Mouse (Mus musculus) midbrain, embryonic 11.5 days (tissue): ENCODE data around the gene Snph. TPM values are rescaled to one million over a fixed set of nuclear protein-coding genes. Genes with fewer than 3 reads are reported as not detected.

Source experiments
- ATAC-seq: fragments of 200-750 bp; cut with Nextera tagmentation; 2 replicates; pipeline ENCODE4 v1.8.0; 2017; ENCODE audit warnings: moderate TSS enrichment, moderate library complexity; ENCODE audit not compliant: low FRiP score
- DNase-seq: peaks from one replicate; pipeline ENCODE4 v3.0.0; 2015; ENCODE audit warnings: low spot score; ENCODE audit errors: missing footprints
- H3K27ac ChIP-seq: fragments of 300-500 bp; sonication (generic); 2 replicates; pipeline ENCODE4 v1.5.1; 2014; ENCODE audit warnings: low read depth, low read length
- H3K27me3 ChIP-seq: fragments of 300-500 bp; sonication (generic); 2 replicates; pipeline ENCODE4 v1.6.1; 2014; ENCODE audit warnings: mild to moderate bottlenecking, low read length, moderate library complexity, mixed read lengths; ENCODE audit not compliant: control insufficient read depth, insufficient read depth
- H3K36me3 ChIP-seq: fragments of 300-500 bp; sonication (generic); 2 replicates; pipeline ENCODE4 v1.6.1; 2014; ENCODE audit warnings: mild to moderate bottlenecking, low read length, moderate library complexity, mixed read lengths; ENCODE audit not compliant: control insufficient read depth, insufficient read depth
- H3K4me1 ChIP-seq: fragments of 300-500 bp; sonication (generic); 2 replicates; pipeline ENCODE4 v1.6.1; 2014; ENCODE audit warnings: low read length; ENCODE audit not compliant: control insufficient read depth, insufficient read depth
- H3K4me2 ChIP-seq: fragments of 300-500 bp; sonication (generic); 2 replicates; pipeline ENCODE4 v1.6.1; 2014; ENCODE audit warnings: mild to moderate bottlenecking, moderate library complexity
- H3K4me3 ChIP-seq: fragments of 300-500 bp; sonication (generic); 2 replicates; pipeline ENCODE4 v1.5.1; 2014; ENCODE audit warnings: low read depth, low read length
- H3K9ac ChIP-seq: fragments of 300-500 bp; sonication (generic); 2 replicates; pipeline ENCODE4 v1.6.1; 2014; ENCODE audit warnings: low read length
- H3K9me3 ChIP-seq: fragments of 300-500 bp; sonication (generic); 2 replicates; pipeline ENCODE4 v1.6.1; 2016; ENCODE audit warnings: low read length; ENCODE audit not compliant: control insufficient read depth
- WGBS: fragments of 180-500 bp; shearing (Covaris S2); extraction: QIAGEN DNeasy Blood & Tissue Kit; methylation state at CpG from one replicate; pipeline ENCODE4 v1.1.7; 2014; 5-methylcytosine and 5-hydroxymethylcytosine counted together
- polyA plus RNA-seq: library from polyadenylated mRNA; unstranded; fragments of >200 nt; fragmentation: Nextera tagmentation; extraction: Ambion mirVana; gene quantifications from 2 replicates; pipeline ENCODE4 v1.2.1, GENCODE M21; 2014

Snph gene
- polyA plus RNA-seq, 1 experiment from 2014 or later: 1.9 TPM

- 43% methylated on average over 1 of the region's 1 CpGs for WGBS
- Histone ChIP-seq H3K4me3 (no peak overlapping the region), H3K4me1 (peaks cover 6% of the 10 kb centered on the region), H3K27me3 (no peaks in the 10 kb centered on the region), H3K36me3 (no peaks in the 10 kb centered on the region), H3K9ac (no peak overlapping the region), H3K9me3 (no peaks in the 10 kb centered on the region), H3K4me2 (no peak overlapping the region), H3K27ac (no peak overlapping the region)
- DNase-seq: no peak
- ATAC-seq: no peak
These were observed 51.4 kb downstream of the Snph start for GRCm38 (mm10) chr2:151580945-151581344.

- 83% methylated on average over 4 of the region's 4 CpGs for WGBS
- ATAC-seq: no peak
These were observed 53.2 kb downstream of the Snph start for GRCm38 (mm10) chr2:151579183-151579582.

DNA sequence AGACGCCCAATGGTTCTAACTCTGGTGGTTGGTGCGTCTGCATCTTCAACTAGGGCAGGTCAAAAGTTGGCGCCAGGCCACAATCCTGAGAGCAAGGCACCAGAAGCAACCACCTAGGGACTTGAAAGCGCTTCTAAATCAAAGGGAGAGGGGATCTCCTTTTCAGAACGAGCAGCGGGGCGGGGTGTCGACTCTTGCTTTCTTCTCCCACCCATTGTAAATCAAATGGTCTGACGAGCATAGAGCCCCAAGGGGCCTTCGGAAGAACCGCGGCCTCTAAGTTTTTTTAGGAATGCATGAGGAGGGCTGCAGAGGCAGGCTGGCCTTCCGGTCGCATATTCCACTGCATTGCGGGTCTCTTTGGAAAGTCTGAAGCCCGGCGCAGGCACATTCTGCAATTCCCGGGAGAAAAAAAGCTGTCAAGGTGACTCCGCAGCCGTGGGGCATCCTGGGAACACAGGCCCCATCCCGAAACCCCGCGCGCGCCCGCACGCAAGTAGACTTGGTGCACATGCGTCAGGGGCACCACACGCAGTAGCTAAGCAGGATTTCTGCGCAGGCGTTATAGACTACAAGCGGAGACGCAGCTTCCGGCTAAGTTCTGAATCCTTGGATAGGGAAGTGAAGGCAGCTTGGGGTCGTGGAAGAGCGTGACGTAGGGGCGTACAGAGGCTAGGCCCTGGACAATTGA is 56.5 kb downstream of the Snph start:
- no peaks in the 10 kb centered on the region for H3K36me3 ChIP-seq
- H3K4me1 ChIP-seq: peaks cover 8% of the 10 kb centered on the region
- H3K4me2 ChIP-seq: peak overlapping the region; percentile 49
- DNase-seq (peak; percentile 95), ATAC-seq (peak; percentile 95)
- H3K27ac ChIP-seq: no peak overlapping the region
- no peaks in the 10 kb centered on the region for H3K9me3 ChIP-seq
- H3K9ac ChIP-seq: peak overlapping the region; percentile 62
- peak overlapping the region; percentile 34 for H3K4me3 ChIP-seq
- WGBS: 1% methylated on average over 38 of the region's 38 CpGs
- no peaks in the 10 kb centered on the region for H3K27me3 ChIP-seq

More at GRCm38 (mm10) chr2:151579183-151579582, 53.2 kb downstream of the Snph start:
- no peaks in the 10 kb centered on the region for H3K27me3 ChIP-seq
- H3K9ac ChIP-seq: no peak overlapping the region
- peaks cover 8% of the 10 kb centered on the region for H3K4me1 ChIP-seq
- no peaks in the 10 kb centered on the region for H3K36me3 ChIP-seq
- H3K4me3 ChIP-seq: no peak overlapping the region
- H3K27ac ChIP-seq: no peak overlapping the region
- H3K4me2 ChIP-seq: no peak overlapping the region
- DNase-seq: peak; percentile 41
- no peaks in the 10 kb centered on the region for H3K9me3 ChIP-seq

DNA sequence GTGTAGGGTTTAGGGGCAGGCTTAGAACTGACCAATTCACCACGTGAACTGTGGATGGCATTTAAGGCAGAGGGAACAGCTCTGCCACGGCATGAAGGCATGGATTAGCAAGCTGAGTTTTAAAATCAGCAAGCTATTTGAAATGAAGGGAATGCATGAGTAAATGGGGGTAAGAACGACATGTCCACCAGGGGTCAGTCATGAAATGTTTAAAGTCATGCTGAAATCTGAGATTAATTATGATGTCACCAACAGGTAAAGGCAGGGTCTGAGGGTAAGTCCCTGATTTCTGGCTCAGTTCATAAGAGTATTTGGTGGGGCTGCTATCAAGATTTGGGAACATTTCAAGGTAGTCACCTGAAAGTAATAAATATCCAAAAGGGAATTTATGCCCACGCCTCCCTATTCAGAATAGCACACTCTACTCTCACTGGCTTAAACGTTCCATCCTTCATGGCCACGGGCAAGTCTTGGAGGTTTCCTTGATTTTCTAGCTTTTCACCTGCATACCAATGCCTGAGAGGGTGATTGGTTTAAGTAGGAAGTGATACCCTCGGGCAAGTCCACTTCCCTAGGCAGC is 57.2 kb downstream of the Snph start:
- WGBS: 24% methylated on average over 7 of the region's 7 CpGs
- Histone ChIP-seq H3K4me3 (peak overlapping the region; percentile 34), H3K27ac (no peak overlapping the region), H3K9me3 (no peaks in the 10 kb centered on the region), H3K36me3 (no peaks in the 10 kb centered on the region), H3K4me1 (peaks cover 8% of the 10 kb centered on the region), H3K27me3 (no peaks in the 10 kb centered on the region), H3K9ac (peak overlapping the region; percentile 62), H3K4me2 (peak overlapping the region; percentile 49)
- DNase-seq (peak; percentile 91), ATAC-seq (peak; percentile 10)

- H3K27ac ChIP-seq: no peak overlapping the region
- no peaks in the 10 kb centered on the region for H3K9me3 ChIP-seq
- peak; percentile 10 for DNase-seq
- ATAC-seq: no peak
- no peaks in the 10 kb centered on the region for H3K36me3 ChIP-seq
- H3K4me2 ChIP-seq: no peak overlapping the region
- H3K4me3 ChIP-seq: no peak overlapping the region
- peaks cover 8% of the 10 kb centered on the region for H3K4me1 ChIP-seq
- H3K9ac ChIP-seq: no peak overlapping the region
- 57% methylated on average over 5 of the region's 5 CpGs for WGBS
- H3K27me3 ChIP-seq: no peaks in the 10 kb centered on the region
These were observed 57.8 kb downstream of the Snph start for GRCm38 (mm10) chr2:151574607-151575006.

GRCm38 (mm10) chr2:151573667-151574066 is 58.7 kb downstream of the Snph start:
- H3K4me2 ChIP-seq: no peak overlapping the region
- no peak for ATAC-seq
- H3K27ac ChIP-seq: no peak overlapping the region
- no peak overlapping the region for H3K4me3 ChIP-seq
- DNase-seq: peak; percentile 14
- H3K27me3 ChIP-seq: no peaks in the 10 kb centered on the region
- H3K36me3 ChIP-seq: no peaks in the 10 kb centered on the region
- H3K9ac ChIP-seq: no peak overlapping the region
- H3K4me1 ChIP-seq: peaks cover 8% of the 10 kb centered on the region
- WGBS: 68% methylated on average over 3 of the region's 3 CpGs
- no peaks in the 10 kb centered on the region for H3K9me3 ChIP-seq

- Histone ChIP-seq H3K9me3 (no peaks in the 10 kb centered on the region), H3K27me3 (no peaks in the 10 kb centered on the region), H3K4me3 (no peak within 1 kb of the TSS), H3K4me2 (no peak within 1 kb of the TSS), H3K36me3 (no peaks in the 10 kb centered on the region), H3K4me1 (peaks cover 8% of the 10 kb centered on the region), H3K27ac (no peak within 1 kb of the TSS), H3K9ac (no peak within 1 kb of the TSS)
- ATAC-seq: no peak
- 78% methylated on average over 17 of the region's 17 CpGs for WGBS
- peak; percentile 56 for DNase-seq
These were observed 60.3 kb downstream of the Snph start, which contains the start of gene Sdcbp2 for GRCm38 (mm10) chr2:151571873-151572700. TSS of gene Sdcbp2 (plus strand) at chr2:151572622.

GRCm38 (mm10) chr2:151569452-151569851 is 62.9 kb downstream of the Snph start:
- Histone ChIP-seq H3K9me3 (no peaks in the 10 kb centered on the region), H3K27ac (no peak overlapping the region), H3K4me1 (no peaks in the 10 kb centered on the region), H3K27me3 (no peaks in the 10 kb centered on the region), H3K4me3 (no peak overlapping the region), H3K36me3 (no peaks in the 10 kb centered on the region), H3K9ac (no peak overlapping the region), H3K4me2 (no peak overlapping the region)
- DNase-seq (no peak), ATAC-seq (no peak)
- WGBS: 85% methylated on average over 2 of the region's 2 CpGs

DNA sequence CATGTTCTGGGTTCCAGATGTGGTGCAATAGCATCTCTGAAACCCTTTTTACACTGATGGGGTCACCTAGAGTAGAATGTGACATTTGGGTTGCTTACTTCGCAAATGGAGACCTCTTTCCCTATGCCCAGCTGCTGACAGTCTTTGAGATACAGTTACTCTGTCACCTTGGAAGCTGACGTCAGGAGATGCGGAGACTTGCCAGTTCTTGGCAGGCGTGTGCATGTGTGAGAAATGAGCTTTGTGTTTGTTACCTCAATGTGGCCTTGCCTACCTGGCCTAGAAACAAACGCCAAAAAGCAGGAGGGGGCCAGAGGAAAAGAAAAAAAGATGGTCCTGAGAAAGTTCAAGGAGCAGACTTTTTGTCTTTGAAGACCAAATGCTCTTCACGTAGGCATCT is 65.5 kb downstream of the Snph start:
- Histone ChIP-seq H3K27ac (no peak overlapping the region), H3K4me2 (no peak overlapping the region), H3K4me3 (no peak overlapping the region), H3K4me1 (no peaks in the 10 kb centered on the region), H3K27me3 (no peaks in the 10 kb centered on the region), H3K9me3 (no peaks in the 10 kb centered on the region), H3K9ac (no peak overlapping the region), H3K36me3 (peaks cover 4% of the 10 kb centered on the region; the same call in 1 of the 2 replicates)
- WGBS: 87% methylated on average over 6 of the region's 6 CpGs
- ATAC-seq: no peak
- no peak for DNase-seq
